Mouse (Mus musculus) brain, embryonic 14.5 days (tissue): ENCODE results near the gene Cd300ld5.

ENCODE experiments used
- CTCF ChIP-seq: fragments of 200-500 bp; IDR thresholded peaks from 2 replicates; pipeline ENCODE4 v1.5.1; 2012; ENCODE audit warnings: inconsistent platforms, mild to moderate bottlenecking, moderate library complexity, borderline replicate concordance; ENCODE audit not compliant: insufficient read depth, insufficient read length; ENCODE audit errors: extremely low read depth
- POLR2A ChIP-seq: fragments of 200-500 bp; IDR thresholded peaks from 2 replicates; pipeline ENCODE4 v1.6.1; 2012; ENCODE audit warnings: mild to moderate bottlenecking, inconsistent platforms, borderline replicate concordance; ENCODE audit not compliant: poor library complexity, insufficient read depth, insufficient read length, severe bottlenecking; ENCODE audit errors: extremely low read depth

- no peak for TF ChIP-seq POLR2A
- no peak for TF ChIP-seq CTCF
Measured at GRCm38 (mm10) chr11:115075407-115075806, 37.8 kb upstream of the Cd300ld5 start.
